Mouse (Mus musculus) megakaryocyte progenitor cell, adult 5-6 weeks (primary cell): Measurements from ENCODE around the gene Trpc7. TPM values are rescaled to one million over a fixed set of nuclear protein-coding genes. Genes with fewer than 3 reads are reported as not detected.

ENCODE experiments used
- ATAC-seq: replicated peaks from 2 replicates; pipeline ENCODE4 v1.8.0; 2016; ENCODE audit warnings: mild to moderate bottlenecking, moderate TSS enrichment, inconsistent platforms; ENCODE audit not compliant: poor library complexity
- total RNA-seq, 2 experiments: library from RNA; stranded (forward) in 1 of 2; stranded (reverse) in 1 of 2; fragments of 157-497, 149-512 nt in 1 of 2; fragments of 200-1000 nt in 1 of 2; gene quantifications; 2 replicates each; pipeline versions ENCODE4 v1.2.3 to v1.2.4; 2015 to 2017

Gene Trpc7
- total RNA-seq, 2 experiments from 2014 or later: not detected

- no peak for ATAC-seq
These were observed 102.9 kb downstream of the Trpc7 start for GRCm38 (mm10) chr13:56792844-56793243.

GRCm38 (mm10) chr13:56790683-56791082 lies 105.1 kb downstream of the Trpc7 start:
- no peak for ATAC-seq

GRCm38 (mm10) chr13:56782621-56783020 lies 113.2 kb downstream of the Trpc7 start:
- ATAC-seq: no peak

- ATAC-seq: no peak
These were observed 114.1 kb downstream of the Trpc7 start for GRCm38 (mm10) chr13:56781697-56782096.

- ATAC-seq: no peak
These were observed 114.9 kb downstream of the Trpc7 start for GRCm38 (mm10) chr13:56780746-56781469.

GRCm38 (mm10) chr13:56774304-56774703 lies 121.5 kb downstream of the Trpc7 start:
- peak; percentile 86 for ATAC-seq

GRCm38 (mm10) chr13:56773262-56773870 lies 122.4 kb downstream of the Trpc7 start:
- no peak for ATAC-seq

GRCm38 (mm10) chr13:56772592-56772991 lies 123.2 kb downstream of the Trpc7 start:
- ATAC-seq: no peak

GRCm38 (mm10) chr13:56770786-56771185 lies 125.0 kb downstream of the Trpc7 start:
- ATAC-seq: no peak

GRCm38 (mm10) chr13:56770136-56770578 lies 125.6 kb downstream of the Trpc7 start:
- no peak for ATAC-seq

- ATAC-seq: no peak
These were observed 126.4 kb downstream of the Trpc7 start for GRCm38 (mm10) chr13:56769431-56769830.

GRCm38 (mm10) chr13:56766211-56766610 lies 129.6 kb downstream of the Trpc7 start:
- no peak for ATAC-seq

- peak; percentile 82 for ATAC-seq
These were observed 130.3 kb downstream of the Trpc7 start for GRCm38 (mm10) chr13:56765284-56766032.

- ATAC-seq: no peak
These were observed 133.2 kb downstream of the Trpc7 start for GRCm38 (mm10) chr13:56762446-56763229.

- peak; percentile 82 for ATAC-seq
These were observed 137.3 kb downstream of the Trpc7 start for GRCm38 (mm10) chr13:56758492-56758891.

- ATAC-seq: no peak
These were observed 138.6 kb downstream of the Trpc7 start for GRCm38 (mm10) chr13:56757201-56757600.

GRCm38 (mm10) chr13:56755871-56756270 lies 139.9 kb downstream of the Trpc7 start:
- no peak; the same call in 1 of the 2 replicates for ATAC-seq

- no peak for ATAC-seq
These were observed 142.4 kb downstream of the Trpc7 start, which contains the start of gene Gm45623 for GRCm38 (mm10) chr13:56753192-56753951. TSS of gene Gm45623 (minus strand) at chr13:56753827.

GRCm38 (mm10) chr13:56752474-56753191 lies 143.2 kb downstream of the Trpc7 start:
- no peak for ATAC-seq
